Mouse (Mus musculus) forebrain, embryonic 11.5 days (tissue): ENCODE results near the gene Dsn1. TPM values are rescaled to one million over a fixed set of nuclear protein-coding genes. Genes with fewer than 3 reads are reported as not detected.

ENCODE experiments used
- ATAC-seq: fragments of 200-750 bp; cut with Nextera tagmentation; replicated peaks from 2 replicates; pipeline ENCODE4 v1.8.0; 2017; ENCODE audit warnings: moderate TSS enrichment; ENCODE audit not compliant: low FRiP score
- DNase-seq: peaks from one replicate; pipeline ENCODE4 v3.0.0-alpha.2; 2017; ENCODE audit warnings: low spot score
- H3K27ac ChIP-seq: fragments of 300-500 bp; sonication (generic); 2 replicates; pipeline ENCODE4 v1.5.1; 2014; ENCODE audit warnings: low read depth, low read length
- H3K27me3 ChIP-seq: fragments of 300-500 bp; sonication (generic); 2 replicates; pipeline ENCODE4 v1.6.1; 2014; ENCODE audit warnings: mild to moderate bottlenecking, low read length, mixed read lengths; ENCODE audit not compliant: control insufficient read depth, insufficient read depth
- H3K36me3 ChIP-seq: fragments of 300-500 bp; sonication (generic); 2 replicates; pipeline ENCODE4 v1.6.1; 2014; ENCODE audit warnings: mild to moderate bottlenecking, low read length, moderate library complexity, mixed read lengths; ENCODE audit not compliant: control insufficient read depth, insufficient read depth
- H3K4me1 ChIP-seq: fragments of 300-500 bp; sonication (generic); replicated peaks from 2 replicates; pipeline ENCODE4 v1.6.1; 2014; ENCODE audit warnings: low read length, mixed read lengths; ENCODE audit not compliant: control insufficient read depth, insufficient read depth
- H3K4me2 ChIP-seq: fragments of 300-500 bp; sonication (generic); 2 replicates; pipeline ENCODE4 v1.6.1; 2014; ENCODE audit warnings: low read depth, mild to moderate bottlenecking, low read length, moderate library complexity, mixed read lengths; ENCODE audit not compliant: severe bottlenecking
- H3K4me3 ChIP-seq: fragments of 300-500 bp; sonication (generic); 2 replicates; pipeline ENCODE4 v1.5.1; 2014; ENCODE audit warnings: low read depth, low read length
- H3K9ac ChIP-seq: fragments of 300-500 bp; sonication (generic); 2 replicates; pipeline ENCODE4 v1.6.1; 2014; ENCODE audit warnings: low read length
- H3K9me3 ChIP-seq: fragments of 300-500 bp; sonication (generic); 2 replicates; pipeline ENCODE4 v1.6.1; 2016; ENCODE audit warnings: low read length, mixed read lengths; ENCODE audit not compliant: control insufficient read depth
- WGBS: fragments of 180-500 bp; shearing (Covaris S2); extraction: QIAGEN DNeasy Blood & Tissue Kit; methylation state at CpG from one replicate; pipeline ENCODE4 v1.1.7; 2014; 5-methylcytosine and 5-hydroxymethylcytosine counted together
- polyA plus RNA-seq: library from polyadenylated mRNA; unstranded; fragments of >200 nt; fragmentation: Nextera tagmentation; extraction: Ambion mirVana; gene quantifications from 2 replicates; pipeline ENCODE4 v1.2.1, GENCODE M21; 2014

Gene Dsn1
- polyA plus RNA-seq, 1 experiment from 2014 or later: 64.4 TPM

- Histone ChIP-seq H3K27me3 (no peaks in the 10 kb centered on the region), H3K4me1 (no peaks in the 10 kb centered on the region), H3K9ac (no peak overlapping the region), H3K36me3 (no peaks in the 10 kb centered on the region; the same call in 1 of the 2 replicates), H3K27ac (no peak overlapping the region), H3K4me2 (no peak overlapping the region), H3K9me3 (no peaks in the 10 kb centered on the region), H3K4me3 (no peak overlapping the region)
- WGBS: 78% methylated on average over 6 of the region's 6 CpGs
- no peak for ATAC-seq
- DNase-seq: peak; percentile 50
These were observed 10.4 kb downstream of the Dsn1 start for GRCm38 (mm10) chr2:156996576-156996975.

- no peaks in the 10 kb centered on the region for H3K9me3 ChIP-seq
- H3K4me1 ChIP-seq: peaks cover 6% of the 10 kb centered on the region; the same call in 1 of the 2 replicates
- WGBS: under 1% methylated on average over 65 of the region's 66 CpGs
- H3K4me3 ChIP-seq: peak within 1 kb of the TSS; percentile 86
- H3K27ac ChIP-seq: 0 out of 2 replicates have a peak within 1 kb of the TSS, but pooled peaks have one; percentile 27
- no peaks in the 10 kb centered on the region; the same call in 1 of the 2 replicates for H3K36me3 ChIP-seq
- peak within 1 kb of the TSS; percentile 91 for H3K4me2 ChIP-seq
- no peaks in the 10 kb centered on the region for H3K27me3 ChIP-seq
- DNase-seq (peak; percentile 97), ATAC-seq (peak; percentile 97)
- H3K9ac ChIP-seq: peak within 1 kb of the TSS; percentile 82
These were observed 15.3 kb downstream of the Dsn1 start, which contains the start of gene Ndrg3 for GRCm38 (mm10) chr2:156991470-156992319. Gene Ndrg3, minus strand, starts transcription at chr2:156992056.

- Histone ChIP-seq H3K27ac (no peak overlapping the region), H3K9me3 (no peaks in the 10 kb centered on the region), H3K36me3 (no peaks in the 10 kb centered on the region; the same call in 1 of the 2 replicates), H3K9ac (peak overlapping the region; percentile 82), H3K4me3 (peak overlapping the region; percentile 86), H3K4me2 (peak overlapping the region; percentile 91), H3K4me1 (peaks cover 6% of the 10 kb centered on the region; the same call in 1 of the 2 replicates), H3K27me3 (no peaks in the 10 kb centered on the region)
- WGBS: 3% methylated on average over 16 of the region's 16 CpGs
- ATAC-seq (no peak), DNase-seq (no peak)
These were observed 16.1 kb downstream of the Dsn1 start for GRCm38 (mm10) chr2:156990727-156991431.

- DNase-seq (no peak), ATAC-seq (no peak)
- H3K4me1 ChIP-seq: peaks cover 6% of the 10 kb centered on the region; the same call in 1 of the 2 replicates
These were observed 19.6 kb downstream of the Dsn1 start for GRCm38 (mm10) chr2:156987316-156987715.

GRCm38 (mm10) chr2:156982864-156983263, 24.1 kb downstream of the Dsn1 start:
- WGBS: 78% methylated on average over 2 of the region's 2 CpGs
- Histone ChIP-seq H3K36me3 (no peaks in the 10 kb centered on the region), H3K27me3 (no peaks in the 10 kb centered on the region), H3K4me3 (no peak overlapping the region), H3K27ac (no peak overlapping the region), H3K4me2 (no peak overlapping the region), H3K4me1 (no peaks in the 10 kb centered on the region), H3K9me3 (no peaks in the 10 kb centered on the region), H3K9ac (no peak overlapping the region)
- ATAC-seq (no peak), DNase-seq (no peak)

More at GRCm38 (mm10) chr2:156987316-156987715, 19.6 kb downstream of the Dsn1 start:
- H3K4me3 ChIP-seq: no peak overlapping the region
- no peak overlapping the region for H3K9ac ChIP-seq
- H3K4me2 ChIP-seq: no peak overlapping the region
- H3K27ac ChIP-seq: no peak overlapping the region
- no peaks in the 10 kb centered on the region for H3K27me3 ChIP-seq
- 89% methylated on average over 3 of the region's 3 CpGs for WGBS
- H3K9me3 ChIP-seq: no peaks in the 10 kb centered on the region
- no peaks in the 10 kb centered on the region for H3K36me3 ChIP-seq

- no peak overlapping the region for H3K4me2 ChIP-seq
- no peak for ATAC-seq
- no peaks in the 10 kb centered on the region for H3K27me3 ChIP-seq
- no peak overlapping the region for H3K9ac ChIP-seq
- no peak for DNase-seq
- no peaks in the 10 kb centered on the region for H3K9me3 ChIP-seq
- H3K36me3 ChIP-seq: no peaks in the 10 kb centered on the region
- H3K4me3 ChIP-seq: no peak overlapping the region
- no peaks in the 10 kb centered on the region for H3K4me1 ChIP-seq
- 87% methylated on average over 4 of the region's 4 CpGs for WGBS
- no peak overlapping the region for H3K27ac ChIP-seq
These were observed 25.7 kb downstream of the Dsn1 start for GRCm38 (mm10) chr2:156981291-156981690.

GRCm38 (mm10) chr2:156980059-156980458, 26.9 kb downstream of the Dsn1 start:
- no peak overlapping the region for H3K9ac ChIP-seq
- no peak for ATAC-seq
- H3K27me3 ChIP-seq: no peaks in the 10 kb centered on the region
- no peak overlapping the region for H3K4me2 ChIP-seq
- no peaks in the 10 kb centered on the region for H3K9me3 ChIP-seq
- H3K27ac ChIP-seq: no peak overlapping the region
- 89% methylated on average over 2 of the region's 2 CpGs for WGBS
- H3K36me3 ChIP-seq: no peaks in the 10 kb centered on the region
- H3K4me3 ChIP-seq: no peak overlapping the region
- DNase-seq: no peak
- no peaks in the 10 kb centered on the region for H3K4me1 ChIP-seq

GRCm38 (mm10) chr2:156976711-156977110, 30.2 kb downstream of the Dsn1 start:
- Histone ChIP-seq H3K27ac (no peak overlapping the region), H3K9me3 (no peaks in the 10 kb centered on the region), H3K4me3 (no peak overlapping the region), H3K27me3 (no peaks in the 10 kb centered on the region), H3K4me1 (no peaks in the 10 kb centered on the region), H3K9ac (no peak overlapping the region), H3K36me3 (no peaks in the 10 kb centered on the region), H3K4me2 (no peak overlapping the region)
- DNase-seq (no peak), ATAC-seq (no peak)
